Mouse (Mus musculus): ENCODE data around the gene Pcnx.

Gene Pcnx

GRCm38 (mm10) chr12:81859351-81860307, at the start of gene Pcnx:
Gene Pcnx, plus strand, starts transcription at chr12:81860023.
- DNase-seq, result peak; percentile 79

- DNase-seq, result no peak
Observed at GRCm38 (mm10) chr12:81810417-81810816, 49.4 kb upstream of the Pcnx start.

- no peak for DNase-seq
Observed at GRCm38 (mm10) chr12:81814742-81815141, 45.1 kb upstream of the Pcnx start.

GRCm38 (mm10) chr12:81816330-81817125, 43.3 kb upstream of the Pcnx start:
- DNase-seq, result no peak

GRCm38 (mm10) chr12:81817126-81817505, 42.7 kb upstream of the Pcnx start:
- DNase-seq, result no peak

GRCm38 (mm10) chr12:81820700-81821099, 39.1 kb upstream of the Pcnx start:
- peak; percentile 72 for DNase-seq

- DNase-seq, result no peak
Observed at GRCm38 (mm10) chr12:81822176-81822575, 37.6 kb upstream of the Pcnx start.

- no peak for DNase-seq
Observed at GRCm38 (mm10) chr12:81822778-81823480, 36.9 kb upstream of the Pcnx start.

- DNase-seq, result no peak
Observed at GRCm38 (mm10) chr12:81828355-81828754, 31.5 kb upstream of the Pcnx start.

GRCm38 (mm10) chr12:81832039-81832738, 27.6 kb upstream of the Pcnx start:
- no peak for DNase-seq

GRCm38 (mm10) chr12:81833094-81833493, 26.7 kb upstream of the Pcnx start:
- no peak for DNase-seq

- peak; percentile 8 for DNase-seq
Observed at GRCm38 (mm10) chr12:81836162-81836561, 23.7 kb upstream of the Pcnx start.

GRCm38 (mm10) chr12:81837463-81837862, 22.4 kb upstream of the Pcnx start:
- DNase-seq, result no peak

GRCm38 (mm10) chr12:81839663-81840062, 20.2 kb upstream of the Pcnx start:
- no peak for DNase-seq

GRCm38 (mm10) chr12:81841046-81841445, 18.8 kb upstream of the Pcnx start:
- DNase-seq, result no peak

GRCm38 (mm10) chr12:81843501-81843900, 16.3 kb upstream of the Pcnx start:
- no peak for DNase-seq

- DNase-seq, result no peak
Observed at GRCm38 (mm10) chr12:81844572-81844971, 15.3 kb upstream of the Pcnx start.

- no peak for DNase-seq
Observed at GRCm38 (mm10) chr12:81844981-81845380, 14.8 kb upstream of the Pcnx start.

- no peak for DNase-seq
Observed at GRCm38 (mm10) chr12:81849629-81850028, 10.2 kb upstream of the Pcnx start.

GRCm38 (mm10) chr12:81852551-81852950, 7.3 kb upstream of the Pcnx start:
- DNase-seq, result no peak

GRCm38 (mm10) chr12:81852977-81853376, 6.8 kb upstream of the Pcnx start:
- peak; percentile 41 for DNase-seq

GRCm38 (mm10) chr12:81853543-81853942, 6.3 kb upstream of the Pcnx start:
- DNase-seq, result no peak

All from layer of hippocampus, adult 9-11 months (tissue).